Mouse (Mus musculus) CD4-positive, CD25-positive, alpha-beta regulatory T cell, adult 2 months (primary cell): ENCODE data around the gene Enkur.
"Not testable (repeated sequence)": the region's sequence is repeated elsewhere in the genome, so short reads cannot be mapped to it uniquely, and the experiment has no call there.

Source experiments
- DNase-seq: peaks from one replicate; pipeline ENCODE4 v3.0.0-alpha.2; 2012; ENCODE audit warnings: low read depth, low spot score

The Enkur gene

DNA sequence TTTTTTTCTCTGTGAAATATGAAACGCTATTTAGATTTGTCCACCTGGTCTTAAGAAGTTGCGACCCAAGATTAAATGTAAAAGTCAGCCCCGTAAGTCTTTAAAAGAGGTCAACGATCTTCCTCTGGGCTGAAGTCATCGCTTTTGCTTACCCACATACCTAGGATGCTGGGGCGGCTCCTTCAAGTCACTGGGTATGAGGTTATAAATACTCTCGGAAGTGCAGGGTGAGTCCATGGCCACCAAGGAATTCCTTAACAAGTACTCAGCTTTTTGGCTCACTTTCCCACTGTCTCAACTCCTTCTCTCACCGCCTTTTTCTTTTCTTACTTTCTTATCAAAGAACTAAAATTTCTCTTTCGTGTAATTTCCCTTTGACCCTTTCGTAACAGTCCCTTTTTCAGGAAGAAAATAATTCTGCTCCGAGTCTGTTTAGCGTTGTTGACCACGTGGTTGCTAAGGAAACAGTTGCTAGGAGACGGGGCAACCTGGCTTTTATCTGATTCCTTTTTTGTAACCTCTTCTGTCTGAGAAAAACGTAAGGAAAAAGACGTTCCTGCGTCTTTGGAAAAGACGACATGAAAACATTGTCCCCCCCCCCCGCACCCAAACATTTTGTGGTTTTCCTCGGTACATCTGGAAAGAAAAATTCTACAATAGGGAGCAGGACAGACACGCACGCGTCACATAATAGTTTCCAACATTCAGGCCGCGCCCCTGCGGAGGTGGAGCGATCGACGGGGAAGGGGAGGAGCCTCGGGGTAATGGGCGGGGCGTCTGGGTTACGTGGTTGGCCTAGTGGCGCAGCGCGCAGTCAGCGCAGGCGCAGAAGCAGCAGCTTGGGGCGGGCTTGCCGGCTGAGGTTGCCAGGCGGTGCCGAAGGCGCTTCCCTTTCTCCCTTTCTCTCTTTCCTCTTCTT is at the start of gene Enkur, which contains the start of gene Thnsl1:
Enkur (minus strand) TSS at position 454 of the 919 bp plus-strand sequence.
Thnsl1 (plus strand) TSS at position 813 of the 919 bp plus-strand sequence.
- DNase-seq, result peak; percentile 98

DNA sequence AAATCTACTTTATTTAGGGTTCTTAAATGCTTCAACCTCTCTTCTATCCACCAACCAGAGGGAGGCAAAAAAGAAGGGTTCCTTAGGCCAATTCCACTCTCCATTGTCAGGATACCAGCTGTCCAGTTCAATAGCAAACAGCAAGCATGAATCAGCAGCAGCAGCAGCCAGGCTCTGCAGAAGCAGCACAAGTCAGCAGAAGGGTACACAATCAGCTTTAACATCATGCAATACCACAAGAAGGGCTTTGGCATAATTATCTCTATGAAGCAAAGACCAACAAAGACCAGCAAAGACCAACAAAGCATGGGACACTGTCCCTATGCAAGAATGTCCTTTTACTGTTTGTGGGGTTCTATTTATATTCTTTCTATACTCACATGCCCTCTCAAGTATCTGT is 49.1 kb upstream of the Enkur start:
- DNase-seq, result no peak

DNA sequence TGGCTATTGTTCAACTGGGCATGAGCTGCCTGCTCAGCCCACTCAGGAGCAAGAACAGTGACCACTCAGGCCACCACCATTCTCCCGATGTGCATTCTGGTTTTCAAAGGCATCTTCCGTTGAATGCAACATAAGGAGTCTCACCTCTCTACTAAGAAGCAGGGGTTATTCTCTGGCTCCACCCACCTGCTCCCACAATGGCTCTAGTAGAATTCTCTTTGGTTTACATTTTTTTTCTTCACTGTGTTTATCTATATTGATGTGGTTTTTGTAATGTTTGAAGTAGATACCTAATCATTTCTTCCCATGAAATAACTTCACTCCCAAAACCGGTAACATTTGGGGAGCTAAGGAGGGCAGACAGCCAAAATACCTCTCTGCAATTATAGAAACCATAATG is 48.5 kb upstream of the Enkur start:
- DNase-seq, result no peak

DNA sequence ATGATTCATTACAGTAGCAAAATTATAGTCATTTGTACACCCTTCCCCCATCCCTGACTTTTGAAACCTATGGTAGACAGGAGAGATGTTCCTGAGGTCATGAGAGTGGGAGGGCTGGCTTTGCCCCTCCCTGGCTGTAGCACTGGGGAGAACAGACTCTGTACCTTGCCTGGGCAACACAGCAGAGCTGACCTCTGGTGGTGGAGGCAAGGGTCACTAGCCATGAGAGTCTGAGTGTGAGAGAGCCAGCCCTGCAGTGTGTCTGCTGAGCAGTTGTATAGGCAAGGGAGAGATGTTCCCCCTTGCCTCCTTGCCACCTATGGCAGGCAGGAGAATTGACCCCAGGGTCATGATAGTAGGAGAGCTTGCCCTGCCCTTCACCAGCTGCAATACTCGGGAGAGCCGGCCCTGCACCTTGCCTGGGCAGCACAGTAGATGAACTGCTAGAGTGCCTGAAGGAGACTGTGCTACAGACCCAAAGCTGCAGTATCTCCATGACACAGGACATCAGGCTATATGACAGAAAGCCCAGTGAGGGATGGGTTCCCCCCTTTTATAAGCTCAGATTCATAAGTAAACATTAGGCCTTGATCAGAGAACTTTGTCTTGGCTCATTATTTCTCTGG is 40.4 kb upstream of the Enkur start:
- no peak for DNase-seq

DNA sequence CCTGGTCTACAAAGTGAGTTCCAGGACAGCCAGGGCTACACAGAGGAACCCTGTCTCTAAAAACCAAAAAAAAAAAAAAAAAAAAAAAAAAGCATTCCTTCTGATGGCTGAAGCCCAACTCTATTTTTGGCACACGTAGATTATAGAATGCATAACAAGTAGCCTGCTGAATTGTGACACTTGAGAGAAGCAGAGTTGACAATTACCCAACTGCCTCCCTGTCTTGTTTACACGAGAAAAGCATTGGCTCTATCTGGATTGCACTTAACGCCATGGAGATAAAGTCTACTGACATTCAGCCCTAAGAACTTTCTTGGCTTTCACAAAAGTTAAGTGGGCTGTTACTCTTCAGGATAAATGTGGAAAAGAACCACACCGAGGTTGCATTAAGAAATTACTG is 39.8 kb upstream of the Enkur start:
- DNase-seq, result no peak

DNA sequence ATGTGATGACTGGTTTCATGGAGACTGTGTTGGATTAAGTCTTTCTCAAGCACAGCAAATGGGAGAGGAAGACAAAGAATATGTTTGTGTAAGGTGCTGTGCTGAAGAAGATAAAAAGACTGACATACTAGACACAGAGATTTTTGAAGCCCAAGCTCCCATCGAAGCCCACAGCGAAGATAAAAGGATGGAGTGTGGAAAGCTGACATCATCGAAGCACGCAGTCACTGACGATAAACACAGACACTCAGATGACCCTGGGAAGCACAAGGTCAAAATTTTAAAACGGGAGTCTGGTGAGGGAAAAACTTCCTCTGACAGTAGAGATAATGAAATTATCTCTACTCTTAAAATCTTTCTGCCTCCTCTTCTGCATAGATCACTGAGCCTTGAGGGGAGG is 38.9 kb upstream of the Enkur start:
- not testable (repeated sequence) for DNase-seq

DNA sequence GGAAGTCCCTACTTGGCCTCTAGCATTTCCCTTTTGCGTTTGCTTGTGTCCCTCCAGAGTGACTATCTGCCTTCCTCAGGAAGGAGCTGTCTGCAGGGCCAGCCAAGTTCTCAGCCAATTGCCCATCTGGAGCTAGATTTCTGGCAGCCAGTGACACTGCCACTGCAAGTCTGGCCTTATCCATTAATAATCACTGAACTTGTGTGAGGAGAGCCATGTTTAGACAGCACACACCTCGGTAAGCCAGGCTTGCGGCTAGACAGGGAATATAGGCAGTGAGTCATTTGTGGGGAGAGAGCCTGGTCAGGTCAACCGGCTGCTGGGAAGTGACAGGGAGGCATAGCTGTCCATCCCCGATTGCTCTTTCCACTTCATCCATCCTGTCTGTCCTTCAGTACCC is 31.7 kb upstream of the Enkur start:
- no peak for DNase-seq

DNA sequence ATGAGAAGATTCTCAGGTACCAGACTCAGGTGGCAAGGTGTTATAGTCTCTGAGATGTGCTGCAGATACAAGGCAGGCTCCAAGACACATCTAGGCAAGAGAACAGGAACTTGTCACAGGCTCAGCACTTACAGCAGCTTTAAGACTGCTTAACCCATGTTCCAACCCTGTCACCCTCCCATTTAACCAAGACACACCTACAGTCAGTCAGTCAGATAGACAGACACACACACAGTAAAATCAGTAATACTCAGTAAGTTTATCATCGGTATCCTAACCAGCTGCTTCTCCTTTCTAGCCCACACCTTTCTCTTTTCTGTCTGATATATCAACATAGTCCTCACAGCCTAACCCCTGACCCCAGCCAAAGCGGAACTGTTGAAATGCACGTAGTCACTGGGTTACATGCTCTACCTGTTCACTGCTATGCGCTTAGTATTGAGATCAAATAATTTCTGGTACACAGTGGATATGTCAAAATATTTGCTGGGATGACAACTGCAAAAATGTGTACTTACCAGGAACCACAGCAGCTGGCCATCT is 30.8 kb upstream of the Enkur start:
- no peak for DNase-seq

DNA sequence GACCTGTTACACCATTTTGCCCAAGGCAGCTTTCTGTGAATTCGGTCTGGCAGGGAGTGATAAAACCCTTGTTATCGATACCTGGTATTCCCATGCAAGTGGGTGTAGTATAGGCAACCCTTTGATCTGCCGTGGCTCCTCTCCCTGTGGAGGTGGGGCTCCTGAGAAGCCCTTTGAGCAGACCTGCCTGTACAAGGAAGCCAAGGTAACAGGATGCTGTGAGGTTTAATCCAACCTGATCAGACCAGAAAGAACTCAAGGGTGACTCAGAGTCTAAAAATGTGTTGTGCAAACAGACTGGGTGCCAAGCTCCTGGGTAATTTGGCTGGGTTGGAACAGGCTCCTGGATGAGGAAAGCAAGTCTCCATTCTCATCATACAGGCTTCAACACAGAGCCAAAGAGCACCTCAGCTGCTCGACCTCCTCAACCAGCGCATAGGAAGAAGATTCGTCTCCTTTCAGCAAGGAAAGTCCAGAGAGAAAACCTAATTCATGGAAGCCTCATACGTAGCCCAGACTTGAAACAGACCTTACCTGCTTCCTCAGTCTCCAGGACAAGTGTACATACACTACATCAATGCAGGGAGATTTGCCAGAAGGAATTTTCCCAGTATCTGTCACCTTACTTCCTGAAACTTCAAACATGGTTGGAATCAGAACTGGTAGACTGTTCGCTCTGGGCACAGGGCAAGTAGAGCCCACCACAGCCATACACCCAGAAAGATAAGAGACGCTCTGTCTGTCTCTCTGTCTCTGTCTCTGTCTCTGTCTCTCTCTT is 29.9 kb upstream of the Enkur start:
- no peak for DNase-seq

DNA sequence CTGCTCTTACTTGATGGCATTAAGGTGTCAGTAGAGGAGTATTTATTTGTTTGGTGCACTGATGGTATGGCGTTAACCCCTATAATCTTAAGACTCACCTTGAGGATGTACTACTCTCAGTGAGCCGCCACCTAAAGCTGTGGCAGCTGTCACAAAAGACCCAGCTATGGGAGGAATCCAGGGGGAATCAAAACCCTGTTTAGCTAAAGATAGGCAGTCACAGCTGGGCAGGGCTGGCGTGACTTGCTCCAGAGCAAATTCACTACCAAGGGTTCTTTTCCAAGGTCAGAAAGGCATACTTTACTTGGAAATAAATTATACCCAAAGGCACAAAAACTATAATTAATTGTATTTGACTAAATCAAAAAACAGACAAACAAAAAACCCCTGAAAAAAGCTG is 26.0 kb upstream of the Enkur start:
- no peak for DNase-seq

DNA sequence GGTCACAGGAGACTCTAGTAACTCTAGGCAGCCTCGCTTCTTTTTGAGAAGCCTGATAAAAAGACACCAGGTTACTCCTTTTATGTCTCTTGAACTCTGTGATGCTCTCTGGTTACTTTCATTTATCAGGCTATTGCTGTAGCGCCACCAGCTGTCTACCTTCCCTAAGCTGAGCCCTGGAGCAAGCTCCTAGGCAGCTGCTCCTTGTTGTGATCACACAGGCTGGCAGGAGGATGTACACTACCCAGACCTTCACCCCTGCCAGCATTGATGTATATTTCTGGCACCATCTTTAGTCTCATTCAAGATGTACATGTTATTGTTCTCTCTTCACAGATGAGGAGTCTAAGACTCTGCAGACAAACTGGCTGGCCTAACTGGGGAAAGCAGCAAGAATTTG is 25.1 kb upstream of the Enkur start:
- DNase-seq, result no peak

DNA sequence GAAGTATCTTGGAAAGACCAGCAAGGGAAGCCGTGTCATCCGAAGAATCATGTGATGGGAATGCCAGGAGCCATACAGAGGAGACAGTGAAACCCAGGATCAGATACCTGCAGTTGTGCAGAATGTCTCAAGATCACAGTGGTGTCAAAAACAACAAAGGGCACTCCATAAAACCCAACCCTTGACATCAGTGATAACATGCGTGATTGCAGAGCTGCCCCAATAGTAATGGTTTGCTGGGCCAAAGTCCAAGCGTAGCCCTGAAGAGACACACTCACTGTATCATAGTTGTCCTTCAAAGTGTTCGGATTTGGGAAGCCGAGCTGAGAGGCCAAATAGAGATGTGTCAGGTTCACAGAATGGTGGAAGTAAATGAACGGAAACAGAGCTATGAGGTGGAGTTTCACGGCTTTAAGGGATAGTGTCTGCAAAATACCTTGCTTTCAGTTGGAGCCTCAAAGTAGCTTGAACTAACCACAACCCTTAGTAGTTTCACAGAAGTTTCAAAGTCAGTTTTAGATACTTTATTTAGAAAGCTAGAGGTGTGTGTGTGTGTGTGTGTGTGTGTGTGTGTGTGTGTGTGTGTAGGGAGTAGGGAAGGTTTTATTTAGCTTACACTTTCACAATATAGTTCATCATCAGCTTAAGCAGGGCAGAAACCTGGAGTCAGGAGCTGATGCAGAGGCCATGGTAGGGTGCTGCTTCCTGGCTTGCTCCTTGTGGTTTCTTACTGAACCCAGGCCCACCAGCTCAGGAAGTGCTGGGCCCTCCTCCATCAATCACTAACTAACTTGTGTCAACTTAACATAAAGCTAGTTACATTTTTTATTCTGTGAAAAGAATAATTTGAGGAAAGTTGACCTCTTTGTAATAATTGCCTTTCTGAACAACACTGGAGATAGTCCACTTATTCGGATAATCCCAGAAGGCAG is 17.6 kb upstream of the Enkur start:
- peak; percentile 12 for DNase-seq

DNA sequence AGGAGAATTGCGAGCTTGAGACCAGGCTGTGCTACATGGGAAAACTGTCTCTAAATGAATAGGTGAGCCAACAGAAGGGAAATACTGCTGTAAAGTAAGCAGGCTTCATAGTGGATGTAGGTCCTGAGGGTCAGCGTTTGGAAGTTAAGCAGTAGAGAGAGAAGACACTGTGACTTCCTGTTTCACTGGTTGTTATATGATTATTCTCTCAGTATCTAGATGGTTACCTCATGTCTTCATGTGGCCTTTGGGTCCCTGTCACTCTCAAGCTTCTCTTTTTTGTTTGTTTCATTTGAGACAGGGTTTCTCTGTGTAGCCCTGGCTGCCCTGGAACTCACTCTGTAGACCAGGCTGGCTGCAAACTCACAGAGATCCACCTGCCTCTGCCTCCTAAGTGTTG is 10.1 kb upstream of the Enkur start:
- DNase-seq, result no peak

DNA sequence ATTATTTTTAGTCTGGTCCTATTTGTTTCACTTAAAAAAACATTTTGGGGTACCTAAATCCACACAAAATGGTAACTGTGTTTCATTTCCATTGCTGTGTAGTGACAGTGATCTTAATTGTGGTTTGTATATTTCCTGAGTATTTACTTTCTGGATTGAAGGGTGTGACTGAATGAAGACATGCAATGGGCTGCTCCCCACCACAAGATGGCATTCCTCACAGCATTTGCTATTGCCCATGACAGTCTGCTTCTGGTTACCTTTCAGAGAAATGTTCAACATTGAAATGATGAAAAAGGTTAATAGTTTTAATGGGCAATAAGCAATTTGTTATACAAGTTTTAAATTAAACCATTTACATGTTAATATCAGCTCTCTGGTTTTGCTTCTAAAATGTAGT is 9.2 kb upstream of the Enkur start:
- DNase-seq, result no peak

DNA sequence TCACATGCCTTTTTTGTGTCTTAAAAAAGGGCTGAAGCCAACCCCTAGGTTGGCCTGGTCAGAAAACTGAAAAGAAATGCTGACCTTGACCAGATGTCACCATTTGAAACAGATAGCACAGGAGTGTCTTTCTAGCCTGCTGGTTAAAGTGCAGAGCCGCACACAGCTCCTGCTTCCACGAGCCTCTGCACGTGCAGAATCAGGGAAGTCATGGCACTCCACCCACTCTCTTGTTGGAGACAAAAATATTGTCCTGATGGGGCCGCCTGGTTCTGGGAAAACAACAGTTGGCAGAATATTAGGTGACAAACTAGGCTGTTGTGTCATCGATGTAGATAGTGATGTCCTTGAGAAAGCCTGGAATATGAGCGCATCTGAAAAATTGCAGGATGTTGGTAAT is 6.2 kb upstream of the Enkur start:
- no peak for DNase-seq

DNA sequence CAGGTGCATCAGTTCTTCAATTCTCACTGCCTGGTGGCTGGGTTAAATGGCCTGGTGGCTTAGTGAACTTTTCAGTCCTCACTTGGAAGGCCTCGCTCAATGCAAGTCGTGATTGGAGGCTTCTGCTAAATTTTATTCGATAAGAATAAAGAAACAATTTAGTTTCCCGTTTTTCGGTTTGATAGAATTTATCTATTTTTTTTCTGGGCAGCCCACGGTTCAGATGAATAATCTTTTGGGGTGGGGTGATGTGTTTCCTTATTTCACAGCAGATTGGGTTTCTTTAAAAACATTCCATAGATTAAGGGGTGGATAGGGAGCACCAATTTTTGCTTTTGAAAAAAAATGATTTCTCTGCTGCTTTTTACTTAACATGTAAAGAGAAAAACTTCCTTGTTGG is 1.1 kb upstream of the Enkur start:
- DNase-seq, result no peak

DNA sequence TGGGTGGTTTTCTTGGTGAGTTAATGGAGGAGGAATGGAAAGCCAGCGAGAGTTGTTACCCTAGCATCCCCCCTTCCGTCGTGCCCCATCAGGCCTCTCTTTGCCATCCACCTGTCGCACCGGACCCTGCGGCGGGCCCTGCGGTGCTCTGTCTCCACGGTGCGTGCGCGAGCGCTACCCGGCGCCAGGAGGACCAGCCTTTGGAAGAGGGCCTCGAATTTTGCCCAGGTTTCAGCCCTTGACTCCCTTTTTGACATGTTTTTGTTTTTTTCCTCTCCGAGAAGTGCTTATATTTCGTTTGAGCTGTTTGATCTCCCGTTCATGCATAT is 630 bp upstream of the Enkur start:
- no peak for DNase-seq

DNA sequence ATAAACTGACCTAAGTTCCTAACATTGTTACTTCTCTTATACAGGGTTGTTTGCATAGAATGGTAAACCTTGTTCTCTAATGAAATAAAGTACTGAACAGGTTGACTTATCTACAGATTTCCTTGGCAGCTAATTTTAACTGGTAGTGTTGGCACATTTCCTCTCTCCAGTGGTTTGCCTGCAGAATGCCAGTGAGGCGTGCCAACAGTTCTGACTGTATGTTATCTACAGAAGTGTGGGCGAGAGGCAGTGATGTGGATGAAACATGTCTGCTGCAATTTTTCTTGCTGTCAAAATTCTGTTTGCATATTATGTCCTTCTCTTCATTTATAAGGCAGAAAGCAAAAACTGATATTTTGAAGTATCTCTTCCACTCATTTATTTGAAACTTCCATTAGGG is 2.4 kb downstream of the Enkur start:
- DNase-seq, result no peak

DNA sequence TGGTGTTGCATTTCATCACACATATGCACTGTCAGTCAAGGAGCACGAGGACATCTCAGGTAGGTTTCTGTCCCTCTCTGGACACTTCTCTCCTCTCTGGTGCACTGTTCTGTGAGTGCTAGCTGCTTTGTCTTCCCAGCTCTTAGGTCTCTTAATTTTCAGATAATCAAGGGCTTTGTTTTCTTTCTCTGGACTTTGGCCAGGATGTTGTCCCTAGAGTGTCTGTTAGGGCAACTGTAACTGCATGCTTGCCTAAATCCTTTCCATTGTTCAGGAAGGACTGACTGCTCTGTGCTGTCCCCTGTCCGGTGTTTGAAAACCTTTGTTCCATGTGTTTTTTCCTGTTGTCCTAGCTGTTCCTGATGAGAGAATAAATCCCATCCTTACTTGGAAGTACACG is 6.1 kb downstream of the Enkur start:
- no peak for DNase-seq

DNA sequence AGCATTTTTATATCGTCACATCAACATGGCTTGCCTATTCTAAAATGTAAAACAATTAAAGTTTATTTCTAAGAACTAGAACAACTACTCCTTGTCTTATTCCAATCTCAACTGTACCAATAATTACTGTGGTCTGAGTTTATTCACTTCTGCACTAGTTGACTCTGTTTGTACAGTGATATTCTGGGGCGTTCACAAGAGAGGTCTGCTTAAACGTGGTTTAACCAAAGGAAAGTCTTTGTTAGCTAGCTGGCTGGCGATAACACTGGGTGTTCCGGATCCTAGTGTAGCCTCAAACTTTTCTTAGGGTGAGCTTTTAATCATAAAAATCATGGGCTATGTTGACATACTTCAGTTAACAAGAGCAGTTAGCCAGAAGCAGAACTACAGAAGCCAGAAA is 9.9 kb downstream of the Enkur start:
- no peak for DNase-seq

DNA sequence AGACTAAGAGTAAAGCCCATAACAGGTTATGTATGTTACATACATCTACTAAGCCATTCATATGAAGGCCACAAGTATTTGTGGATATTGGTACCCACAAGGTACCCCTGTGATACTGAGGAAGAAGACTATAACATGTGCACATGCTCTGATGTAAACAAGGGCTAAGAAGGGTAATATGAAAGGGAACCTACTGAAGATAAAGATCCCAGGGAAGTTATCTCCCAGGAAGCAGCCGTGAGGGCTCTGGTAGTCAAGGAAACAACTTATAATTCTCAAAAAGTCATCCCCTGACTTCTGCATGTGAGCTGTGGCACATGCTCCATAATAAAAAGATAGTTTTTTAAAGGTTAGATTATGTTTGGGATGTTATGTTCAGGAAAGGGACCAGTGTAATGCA is 13.9 kb downstream of the Enkur start:
- DNase-seq, result no peak
